Mouse (Mus musculus) midbrain, embryonic 11.5 days (tissue): ENCODE measurements around the gene Gli1. TPM values are rescaled to one million over a fixed set of nuclear protein-coding genes. Genes with fewer than 3 reads are reported as not detected.
A peak's percentile ranks its signal among the peaks of the same experiment; 100 is the strongest.

Experiments
- ATAC-seq: fragments of 200-750 bp; cut with Nextera tagmentation; 2 replicates; pipeline ENCODE4 v1.8.0; 2017; ENCODE audit warnings: moderate TSS enrichment, moderate library complexity; ENCODE audit not compliant: low FRiP score
- DNase-seq: peaks from one replicate; pipeline ENCODE4 v3.0.0; 2015; ENCODE audit warnings: low spot score; ENCODE audit errors: missing footprints
- H3K27ac ChIP-seq: fragments of 300-500 bp; sonication (generic); 2 replicates; pipeline ENCODE4 v1.5.1; 2014; ENCODE audit warnings: low read depth, low read length
- H3K27me3 ChIP-seq: fragments of 300-500 bp; sonication (generic); 2 replicates; pipeline ENCODE4 v1.6.1; 2014; ENCODE audit warnings: mild to moderate bottlenecking, low read length, moderate library complexity, mixed read lengths; ENCODE audit not compliant: control insufficient read depth, insufficient read depth
- H3K36me3 ChIP-seq: fragments of 300-500 bp; sonication (generic); 2 replicates; pipeline ENCODE4 v1.6.1; 2014; ENCODE audit warnings: mild to moderate bottlenecking, low read length, moderate library complexity, mixed read lengths; ENCODE audit not compliant: control insufficient read depth, insufficient read depth
- H3K4me1 ChIP-seq: fragments of 300-500 bp; sonication (generic); 2 replicates; pipeline ENCODE4 v1.6.1; 2014; ENCODE audit warnings: low read length; ENCODE audit not compliant: control insufficient read depth, insufficient read depth
- H3K4me2 ChIP-seq: fragments of 300-500 bp; sonication (generic); 2 replicates; pipeline ENCODE4 v1.6.1; 2014; ENCODE audit warnings: mild to moderate bottlenecking, moderate library complexity
- H3K4me3 ChIP-seq: fragments of 300-500 bp; sonication (generic); 2 replicates; pipeline ENCODE4 v1.5.1; 2014; ENCODE audit warnings: low read depth, low read length
- H3K9ac ChIP-seq: fragments of 300-500 bp; sonication (generic); 2 replicates; pipeline ENCODE4 v1.6.1; 2014; ENCODE audit warnings: low read length
- H3K9me3 ChIP-seq: fragments of 300-500 bp; sonication (generic); 2 replicates; pipeline ENCODE4 v1.6.1; 2016; ENCODE audit warnings: low read length; ENCODE audit not compliant: control insufficient read depth
- WGBS: fragments of 180-500 bp; shearing (Covaris S2); extraction: QIAGEN DNeasy Blood & Tissue Kit; methylation state at CpG from one replicate; pipeline ENCODE4 v1.1.7; 2014; 5-methylcytosine and 5-hydroxymethylcytosine counted together
- polyA plus RNA-seq: library from polyadenylated mRNA; unstranded; fragments of >200 nt; fragmentation: Nextera tagmentation; extraction: Ambion mirVana; gene quantifications from 2 replicates; pipeline ENCODE4 v1.2.1, GENCODE M21; 2014

The Gli1 gene
- polyA plus RNA-seq, 1 experiment from 2014 or later = 4.1 TPM

DNA sequence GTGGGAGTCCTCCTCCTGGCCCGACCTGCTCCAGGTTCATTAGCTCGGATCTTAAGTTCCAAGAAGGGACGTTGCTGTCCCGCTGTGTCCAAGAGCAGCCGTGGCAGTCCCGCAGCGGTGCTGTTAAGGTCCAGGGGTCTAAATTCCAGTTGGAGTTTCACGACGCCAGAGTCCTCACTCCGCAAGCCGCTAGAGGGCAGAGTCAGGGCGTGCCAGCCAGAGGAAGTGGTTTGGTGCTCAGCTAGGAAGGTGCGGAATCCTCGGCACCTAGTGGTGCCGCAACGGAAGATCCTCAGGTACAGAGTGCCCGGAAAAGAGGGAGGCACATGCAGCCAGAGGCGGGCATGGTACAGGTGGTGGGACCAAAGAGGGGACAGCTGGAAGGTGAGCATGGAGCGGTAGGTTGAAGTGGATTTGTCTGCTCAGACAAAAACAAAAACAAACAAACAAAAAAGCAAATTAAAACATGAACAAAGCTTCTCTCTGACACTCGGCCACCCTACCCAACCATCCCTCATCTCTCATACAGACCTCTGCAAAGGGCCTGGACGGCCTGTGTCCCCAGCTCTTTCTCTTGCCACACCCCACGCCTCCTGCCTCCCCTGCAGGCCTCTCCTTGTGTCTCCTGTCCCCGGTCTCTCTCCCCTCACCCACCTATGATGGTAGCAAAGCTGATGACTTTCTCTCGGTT, 9.0 kb upstream of the Gli1 start:
- no peak overlapping the region for H3K27ac ChIP-seq
- H3K4me3 ChIP-seq = no peak overlapping the region
- H3K27me3 ChIP-seq = no peaks in the 10 kb centered on the region; the same call in 1 of the 2 replicates
- DNase-seq = peak; percentile 91
- 14% methylated on average over 24 of the region's 24 CpGs for WGBS
- peaks cover 3% of the 10 kb centered on the region for H3K4me1 ChIP-seq
- H3K9me3 ChIP-seq = no peaks in the 10 kb centered on the region
- no peaks in the 10 kb centered on the region for H3K36me3 ChIP-seq
- peak overlapping the region; percentile 38; the same call in 1 of the 2 replicates for H3K9ac ChIP-seq
- H3K4me2 ChIP-seq = peak overlapping the region; percentile 47
- peak; percentile 80 for ATAC-seq

DNA sequence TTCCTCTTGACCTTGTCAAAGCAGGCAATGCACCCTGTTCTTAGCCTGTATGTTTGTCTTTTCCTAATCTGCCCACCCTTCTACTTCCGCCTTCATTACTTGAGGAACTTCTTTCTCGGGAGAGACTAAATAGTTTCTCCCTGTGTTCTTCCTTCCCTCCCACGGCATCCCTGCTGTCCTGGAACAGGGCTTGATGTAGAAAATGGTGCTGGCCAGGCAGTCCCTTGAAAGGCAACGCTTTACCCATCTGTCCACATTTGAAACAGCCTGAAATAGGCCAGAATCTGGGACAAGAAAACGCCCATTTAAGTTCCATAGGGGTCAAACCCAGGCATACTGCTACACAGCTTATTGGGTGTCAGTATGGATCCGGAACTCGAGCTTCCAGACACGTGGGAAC, 8.0 kb upstream of the Gli1 start:
- H3K36me3 ChIP-seq = no peaks in the 10 kb centered on the region
- 83% methylated on average over 8 of the region's 8 CpGs for WGBS
- peaks cover 3% of the 10 kb centered on the region for H3K4me1 ChIP-seq
- no peaks in the 10 kb centered on the region; the same call in 1 of the 2 replicates for H3K27me3 ChIP-seq
- no peak overlapping the region for H3K4me2 ChIP-seq
- H3K27ac ChIP-seq = no peak overlapping the region
- ATAC-seq (no peak), DNase-seq (no peak)
- H3K4me3 ChIP-seq = no peak overlapping the region
- no peak overlapping the region for H3K9ac ChIP-seq
- no peaks in the 10 kb centered on the region for H3K9me3 ChIP-seq

DNA sequence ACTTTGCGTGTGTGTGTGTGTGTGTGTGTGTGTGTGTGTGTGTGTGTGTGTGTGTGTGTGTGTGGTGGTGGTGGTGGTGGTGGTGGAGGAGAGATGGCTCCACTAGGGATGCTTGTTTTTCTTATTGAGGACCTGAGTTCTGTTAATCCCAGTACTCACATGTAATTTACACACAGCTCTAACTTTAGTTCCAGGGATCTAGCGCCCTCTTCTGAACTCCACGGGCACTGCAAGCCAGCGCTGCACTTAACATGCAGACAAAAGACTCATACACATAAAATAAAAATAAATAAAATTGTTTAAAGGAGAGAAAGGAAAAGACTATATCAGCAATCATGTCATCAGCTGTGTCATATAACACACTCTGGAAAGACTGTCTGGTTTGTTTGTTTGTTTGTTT, 7.2 kb upstream of the Gli1 start:
- WGBS = 78% methylated on average over 4 of the region's 4 CpGs

DNA sequence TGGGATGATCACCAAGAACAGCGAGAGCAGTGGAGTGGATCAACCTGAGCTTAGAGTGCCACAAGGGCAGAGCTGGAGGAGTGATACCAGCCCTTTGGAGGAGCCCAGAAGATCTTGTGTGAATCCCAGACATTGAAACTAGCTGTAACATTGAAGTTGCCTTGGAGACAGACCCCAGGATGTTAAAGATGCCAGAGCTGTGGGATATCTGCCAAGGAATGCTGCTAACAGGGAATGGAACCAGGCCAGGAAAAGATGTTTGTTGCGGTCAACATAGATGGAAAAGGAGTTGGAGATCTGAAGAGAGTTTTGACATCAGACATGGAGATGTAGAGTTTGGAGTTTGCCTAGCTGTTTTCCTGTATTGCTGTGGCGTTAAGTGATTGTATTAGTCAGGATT, 4.4 kb upstream of the Gli1 start:
- no peak overlapping the region for H3K27ac ChIP-seq
- H3K4me1 ChIP-seq = peaks cover 15% of the 10 kb centered on the region
- H3K36me3 ChIP-seq = no peaks in the 10 kb centered on the region
- no peak for DNase-seq
- H3K9me3 ChIP-seq = no peaks in the 10 kb centered on the region
- no peak for ATAC-seq
- H3K27me3 ChIP-seq = no peaks in the 10 kb centered on the region; the same call in 1 of the 2 replicates
- 85% methylated on average over 3 of the region's 3 CpGs for WGBS
- H3K4me3 ChIP-seq = no peak overlapping the region
- no peak overlapping the region for H3K9ac ChIP-seq
- no peak overlapping the region for H3K4me2 ChIP-seq

More for the DNA sequence above, 7.2 kb upstream of the Gli1 start:
- Histone ChIP-seq H3K4me2 (no peak overlapping the region), H3K4me1 (peaks cover 3% of the 10 kb centered on the region), H3K36me3 (no peaks in the 10 kb centered on the region), H3K27me3 (no peaks in the 10 kb centered on the region; the same call in 1 of the 2 replicates), H3K4me3 (no peak overlapping the region), H3K9me3 (no peaks in the 10 kb centered on the region), H3K27ac (no peak overlapping the region), H3K9ac (no peak overlapping the region)
- no peak for DNase-seq
- no peak for ATAC-seq

DNA sequence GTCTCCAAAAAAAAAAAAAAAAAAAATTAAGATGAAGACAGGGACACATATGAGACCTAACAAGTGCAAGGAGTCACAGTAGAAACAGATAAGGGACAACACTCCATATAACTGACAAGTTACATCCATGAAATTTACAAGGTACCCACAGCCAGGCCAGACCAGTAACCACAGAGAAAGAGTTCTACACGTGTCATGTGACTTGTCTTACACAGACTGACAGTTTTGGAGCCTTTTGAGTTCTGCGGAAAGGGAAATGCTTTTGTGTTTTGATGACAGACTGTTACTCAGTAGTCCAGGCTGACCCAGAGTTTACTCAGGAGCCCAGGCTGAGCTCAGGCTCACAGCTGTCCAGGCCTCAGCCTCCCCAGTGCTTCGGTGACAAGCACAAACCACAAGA, 1.3 kb upstream of the Gli1 start:
- no peak for ATAC-seq
- no peak overlapping the region for H3K4me2 ChIP-seq
- no peak overlapping the region for H3K4me3 ChIP-seq
- no peaks in the 10 kb centered on the region for H3K9me3 ChIP-seq
- no peaks in the 10 kb centered on the region for H3K36me3 ChIP-seq
- H3K27me3 ChIP-seq = no peaks in the 10 kb centered on the region; the same call in 1 of the 2 replicates
- DNase-seq = peak; percentile 64
- WGBS = 68% methylated on average over 3 of the region's 3 CpGs
- H3K9ac ChIP-seq = no peak overlapping the region
- H3K4me1 ChIP-seq = peaks cover 27% of the 10 kb centered on the region
- no peak overlapping the region for H3K27ac ChIP-seq

DNA sequence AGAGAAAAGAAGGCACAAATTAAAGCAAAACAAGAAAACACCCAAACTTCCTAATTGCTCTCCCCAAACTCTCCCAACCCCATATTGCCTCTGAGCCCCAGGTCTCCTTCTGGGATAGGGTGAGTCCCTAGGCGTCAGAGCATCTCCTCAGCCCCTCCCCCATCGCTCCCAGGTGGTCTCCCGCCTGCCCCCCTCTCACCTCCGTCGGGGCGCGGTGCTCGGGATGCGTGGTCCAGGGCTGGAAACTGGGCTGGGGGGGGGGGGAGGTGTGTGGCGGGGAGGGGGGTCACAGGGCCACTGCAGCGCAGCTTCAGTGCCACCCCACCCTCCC, 449 bp downstream of the Gli1 start:
- peak overlapping the region; percentile 58 for H3K9ac ChIP-seq
- peaks cover 27% of the 10 kb centered on the region for H3K4me1 ChIP-seq
- no peaks in the 10 kb centered on the region for H3K9me3 ChIP-seq
- DNase-seq (peak; percentile 92), ATAC-seq (no peak; the same call in 1 of the 2 replicates)
- 2% methylated on average over 8 of the region's 11 CpGs for WGBS
- peak overlapping the region; percentile 39 for H3K4me3 ChIP-seq
- no peaks in the 10 kb centered on the region for H3K36me3 ChIP-seq
- H3K27ac ChIP-seq = peak overlapping the region; percentile 67; the same call in 1 of the 2 replicates
- no peaks in the 10 kb centered on the region; the same call in 1 of the 2 replicates for H3K27me3 ChIP-seq
- H3K4me2 ChIP-seq = peak overlapping the region; percentile 85

DNA sequence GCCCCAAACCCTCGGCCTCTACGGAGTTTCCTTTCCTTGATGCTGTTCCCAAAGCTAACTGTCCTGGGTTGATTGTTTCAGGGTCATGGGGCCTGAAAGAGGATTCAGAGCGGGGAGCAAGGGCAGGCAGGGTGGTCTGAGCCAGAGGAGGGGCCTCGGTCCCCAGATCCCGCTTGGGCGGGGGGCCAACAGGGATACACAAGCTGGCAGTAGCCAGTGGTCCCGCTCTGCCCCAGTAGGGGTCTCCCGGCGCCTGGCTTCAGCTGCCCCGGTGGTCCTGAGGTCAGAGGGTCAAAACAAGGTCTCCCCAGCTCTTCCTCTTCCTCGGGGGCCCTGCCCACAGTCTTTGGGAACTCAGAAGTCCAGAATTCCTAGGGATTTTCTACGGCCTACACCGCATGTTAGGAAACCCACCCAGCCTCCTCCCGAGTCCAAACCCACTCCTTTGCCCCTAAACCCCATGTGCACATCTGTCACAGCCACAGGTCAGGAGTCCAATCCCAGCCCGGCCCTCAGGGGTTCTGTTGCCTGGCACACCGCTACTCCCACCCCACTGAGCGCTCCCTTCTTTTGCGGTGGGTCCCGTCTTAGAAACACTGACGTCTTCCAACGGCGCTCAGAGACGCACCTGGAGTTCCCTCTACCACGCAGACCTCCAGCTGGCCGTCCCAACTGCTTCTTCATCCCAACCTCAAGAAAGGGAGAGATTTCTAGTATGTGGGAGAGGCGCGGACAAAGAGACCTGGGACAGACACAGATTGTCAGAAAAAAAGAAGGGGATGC, 1.0 kb downstream of the Gli1 start:
- peak overlapping the region; percentile 85 for H3K4me2 ChIP-seq
- peak overlapping the region; percentile 42 for H3K9ac ChIP-seq
- ATAC-seq = peak; percentile 45
- peak overlapping the region; percentile 67 for H3K27ac ChIP-seq
- H3K9me3 ChIP-seq = no peaks in the 10 kb centered on the region
- peak overlapping the region; percentile 39 for H3K4me3 ChIP-seq
- under 1% methylated on average over 27 of the region's 27 CpGs for WGBS
- DNase-seq = peak; percentile 95
- H3K27me3 ChIP-seq = no peaks in the 10 kb centered on the region; the same call in 1 of the 2 replicates
- peaks cover 27% of the 10 kb centered on the region for H3K4me1 ChIP-seq
- no peaks in the 10 kb centered on the region for H3K36me3 ChIP-seq

DNA sequence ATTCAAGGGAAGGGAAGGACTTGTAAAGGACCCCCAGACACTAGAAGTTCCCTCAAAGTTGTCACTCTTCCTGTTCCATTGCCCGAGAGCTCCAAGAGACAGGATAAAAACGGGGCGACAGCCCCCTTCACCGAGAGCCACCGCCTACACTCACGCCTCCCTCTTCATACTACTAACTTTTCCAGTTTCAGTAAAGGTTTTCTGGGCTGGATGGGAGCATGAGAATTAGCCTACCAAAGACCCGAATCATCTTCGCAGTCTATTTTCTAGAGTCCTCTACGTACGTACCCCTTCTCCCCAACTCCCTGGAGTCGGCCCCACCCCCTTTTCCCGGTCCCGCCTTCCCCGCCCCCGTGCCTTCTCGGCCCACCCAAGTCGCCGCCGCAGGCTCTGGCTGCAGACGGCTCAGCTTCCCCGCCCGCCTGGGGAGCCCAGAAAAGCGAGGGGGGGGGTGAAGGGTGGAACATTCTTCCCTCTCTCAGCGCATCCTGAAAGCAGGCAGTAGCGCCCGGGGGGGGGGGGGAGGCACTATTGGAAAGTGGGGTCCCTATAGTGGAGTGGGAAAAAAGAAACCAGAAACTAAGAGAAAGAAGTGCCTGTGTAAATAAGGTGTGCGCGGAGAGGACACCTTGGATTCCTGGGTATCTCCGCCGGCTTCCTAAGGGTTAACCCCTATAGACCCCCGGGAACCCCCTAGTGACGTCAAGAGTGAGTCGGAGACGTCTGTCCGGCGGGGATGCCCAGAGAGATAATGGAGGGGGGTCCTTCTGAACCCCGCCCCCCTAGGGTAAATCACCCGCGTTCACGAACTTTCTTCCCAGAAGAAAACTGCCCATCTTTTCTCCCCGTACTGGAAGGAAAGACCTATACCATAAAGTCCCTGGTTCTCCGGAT, 1.8 kb downstream of the Gli1 start:
- Histone ChIP-seq H3K36me3 (no peaks in the 10 kb centered on the region), H3K9ac (peak overlapping the region; percentile 43), H3K4me3 (peak overlapping the region; percentile 39), H3K4me2 (peak overlapping the region; percentile 85), H3K27me3 (no peaks in the 10 kb centered on the region; the same call in 1 of the 2 replicates), H3K9me3 (no peaks in the 10 kb centered on the region), H3K27ac (peak overlapping the region; percentile 67), H3K4me1 (peaks cover 27% of the 10 kb centered on the region)
- ATAC-seq = peak; percentile 53
- 0% methylated on average over 40 of the region's 42 CpGs for WGBS
- DNase-seq = peak; percentile 97
